Comparison of ENCODE assay signal across 31 mouse cellular contexts in the genomic region with DNA sequence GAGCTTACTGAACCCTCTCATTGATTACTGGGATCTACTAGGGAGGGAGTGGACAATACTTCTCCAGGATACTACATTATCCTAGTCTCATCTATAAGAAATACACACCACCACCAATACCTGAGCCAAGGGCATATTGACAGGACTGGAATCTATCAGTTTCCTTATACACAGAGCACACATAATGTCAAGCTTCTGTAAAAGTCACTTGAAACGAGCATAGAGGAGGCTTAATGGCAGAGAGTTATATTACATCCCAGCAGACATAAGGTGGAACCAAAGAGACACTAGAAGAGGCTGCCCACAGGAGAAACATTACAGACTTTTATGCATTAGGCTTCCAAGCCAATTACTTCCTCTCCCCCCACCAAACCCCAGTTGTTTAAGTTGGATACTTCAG. TPM values are rescaled to one million over a fixed set of nuclear protein-coding genes. Genes with fewer than 3 reads are reported as not detected.
A peak's percentile ranks its signal among the peaks of the same experiment; 100 is the strongest.
DNase-seq lines count a peak whose midpoint lies in the region; ATAC-seq and TF ChIP-seq lines count a peak whose summit lies in the region.
"Had no signal": no experiment of that assay in that cellular context is flagged by ENCODE, and none has a peak within 500 bp of the region (broad histone marks: within the 10 kb centered on the region; RNA-seq: fewer than 3 reads in every experiment).

No protein-coding gene starts in this region.

- H3K36me3 ChIP-seq in forebrain, embryonic 14.5 days (ENCODE audit: control insufficient read depth, insufficient read depth, low read length), result no peaks in the 10 kb centered on the region
- no peaks in the 10 kb centered on the region for H3K36me3 ChIP-seq in forebrain, postnatal 0 days (ENCODE audit: insufficient read depth)
- no peaks in the 10 kb centered on the region for H3K36me3 ChIP-seq in hindbrain, embryonic 15.5 days
- no peaks in the 10 kb centered on the region for H3K36me3 ChIP-seq in hindbrain, embryonic 12.5 days
- H3K36me3 ChIP-seq in midbrain, embryonic 14.5 days (ENCODE audit: control insufficient read depth, insufficient read depth, low read length), result no peaks in the 10 kb centered on the region
- H3K36me3 ChIP-seq: embryonic facial prominence, embryonic 15.5 days; forebrain, embryonic 10.5 days; G1E; heart, embryonic 10.5 days had no signal

- no peak for DNase-seq in forebrain, embryonic 14.5 days (ENCODE audit: low spot score)
- no peak for DNase-seq in forebrain, postnatal 0 days
- no peak for DNase-seq in midbrain, embryonic 14.5 days
- DNase-seq in right cerebral cortex, postnatal 4 days, result no peak
- no peak for DNase-seq in left cerebral cortex, adult 8-10 months (ENCODE audit: low spot score in 2 of 2)
- DNase-seq: adrenal gland, postnatal 10 days; B cell, adult 2 months; cerebellum, adult 11 months; cerebellum, adult 8-10 months; cerebellum, postnatal 14 days; embryo, embryonic 11 days; gastrocnemius, postnatal 10 days; heart, adult 18-20 months; heart, postnatal 10 days; heart, postnatal 4 days had no signal

- H3K4me1 ChIP-seq in forebrain, embryonic 14.5 days (ENCODE audit: control insufficient read depth, insufficient read depth, low read length), result no peaks in the 10 kb centered on the region
- no peaks in the 10 kb centered on the region for H3K4me1 ChIP-seq in forebrain, postnatal 0 days (ENCODE audit: insufficient read depth)
- 0 out of 2 replicates have a peak, but pooled peaks cover 3% of the 10 kb centered on the region for H3K4me1 ChIP-seq in hindbrain, embryonic 15.5 days (replicated peaks)
- H3K4me1 ChIP-seq in hindbrain, embryonic 12.5 days, result no peaks in the 10 kb centered on the region
- H3K4me1 ChIP-seq in midbrain, embryonic 14.5 days (ENCODE audit: control insufficient read depth, insufficient read depth, low read length), result no peaks in the 10 kb centered on the region
- H3K4me1 ChIP-seq: embryonic facial prominence, embryonic 15.5 days; forebrain, embryonic 10.5 days; heart, embryonic 10.5 days had no signal

- H3K27ac ChIP-seq in forebrain, embryonic 14.5 days (ENCODE audit: low read depth, low read length), result peak overlapping the region; percentile 52; the same call in 1 of the 2 replicates
- H3K27ac ChIP-seq in forebrain, postnatal 0 days (ENCODE audit: low read depth, low read length), result no peak overlapping the region; the same call in 1 of the 2 replicates
- peak overlapping the region; percentile 68 for H3K27ac ChIP-seq in hindbrain, embryonic 15.5 days (replicated peaks)
- H3K27ac ChIP-seq in hindbrain, embryonic 12.5 days, result no peak overlapping the region
- peak overlapping the region; percentile 71 for H3K27ac ChIP-seq in midbrain, embryonic 14.5 days (replicated peaks; ENCODE audit: low read depth, low read length)
- H3K27ac ChIP-seq: embryonic facial prominence, embryonic 15.5 days; forebrain, embryonic 10.5 days; heart, embryonic 10.5 days had no signal

- H3K4me3 ChIP-seq in forebrain, embryonic 14.5 days (ENCODE audit: low read depth, low read length), result no peak overlapping the region
- H3K4me3 ChIP-seq in forebrain, postnatal 0 days (ENCODE audit: low read depth, low read length), result no peak overlapping the region
- no peak overlapping the region for H3K4me3 ChIP-seq in hindbrain, embryonic 15.5 days
- H3K4me3 ChIP-seq in hindbrain, embryonic 12.5 days, result no peak overlapping the region
- no peak overlapping the region for H3K4me3 ChIP-seq in midbrain, embryonic 14.5 days (replicated peaks; ENCODE audit: low read depth, low read length)
- H3K4me3 ChIP-seq: embryonic facial prominence, embryonic 15.5 days; erythroblast, embryonic 14.5 days; forebrain, embryonic 10.5 days; heart, embryonic 10.5 days had no signal

- no peak for TF ChIP-seq CTCF in forebrain, postnatal 0 days (IDR thresholded peaks at IDR 0.05; ENCODE audit: low read depth)

- H3K4me2 ChIP-seq in forebrain, embryonic 14.5 days (ENCODE audit: low read length), result no peak overlapping the region
- H3K4me2 ChIP-seq in forebrain, postnatal 0 days (ENCODE audit: low read depth), result no peak overlapping the region
- no peak overlapping the region for H3K4me2 ChIP-seq in hindbrain, embryonic 15.5 days
- no peak overlapping the region for H3K4me2 ChIP-seq in hindbrain, embryonic 12.5 days (replicated peaks)
- no peak overlapping the region for H3K4me2 ChIP-seq in midbrain, embryonic 14.5 days (ENCODE audit: low read length)
- H3K4me2 ChIP-seq: embryonic facial prominence, embryonic 15.5 days had no signal

- no peaks in the 10 kb centered on the region for H3K27me3 ChIP-seq in forebrain, embryonic 14.5 days (replicated peaks; ENCODE audit: control insufficient read depth, insufficient read depth, low read length)
- H3K27me3 ChIP-seq in forebrain, postnatal 0 days (ENCODE audit: insufficient read depth, low read length), result no peaks in the 10 kb centered on the region
- H3K27me3 ChIP-seq in hindbrain, embryonic 15.5 days, result no peaks in the 10 kb centered on the region
- no peaks in the 10 kb centered on the region for H3K27me3 ChIP-seq in hindbrain, embryonic 12.5 days
- H3K27me3 ChIP-seq in midbrain, embryonic 14.5 days (ENCODE audit: control insufficient read depth, insufficient read depth, low read length), result no peaks in the 10 kb centered on the region
- H3K27me3 ChIP-seq: embryonic facial prominence, embryonic 15.5 days had no signal

- WGBS in forebrain, embryonic 14.5 days, result 23% methylated on average over 1 of the region's 1 CpGs
- 19% methylated on average over 1 of the region's 1 CpGs for WGBS in forebrain, postnatal 0 days
- 27% methylated on average over 1 of the region's 1 CpGs for WGBS in hindbrain, embryonic 15.5 days
- 42% methylated on average over 1 of the region's 1 CpGs for WGBS in hindbrain, embryonic 12.5 days
- 23% methylated on average over 1 of the region's 1 CpGs for WGBS in midbrain, embryonic 14.5 days

- H3K9ac ChIP-seq in forebrain, embryonic 14.5 days (ENCODE audit: low read length), result no peak overlapping the region
- H3K9ac ChIP-seq in forebrain, postnatal 0 days, result no peak overlapping the region
- no peak overlapping the region for H3K9ac ChIP-seq in hindbrain, embryonic 15.5 days
- H3K9ac ChIP-seq in hindbrain, embryonic 12.5 days, result no peak overlapping the region
- H3K9ac ChIP-seq in midbrain, embryonic 14.5 days (replicated peaks; ENCODE audit: low read length), result no peak overlapping the region
- H3K9ac ChIP-seq: embryonic facial prominence, embryonic 15.5 days had no signal

- no peak for ATAC-seq in forebrain, embryonic 14.5 days
- ATAC-seq in forebrain, postnatal 0 days, result no peak
- ATAC-seq in hindbrain, embryonic 15.5 days (ENCODE audit: low FRiP score, low read depth), result no peak
- ATAC-seq in hindbrain, embryonic 12.5 days (ENCODE audit: low FRiP score), result no peak
- no peak for ATAC-seq in midbrain, embryonic 14.5 days (ENCODE audit: low FRiP score, low TSS enrichment)
- ATAC-seq: CD4-positive, CD25-positive, alpha-beta regulatory T cell, adult 4 months; inflammation-experienced regulatory T-cells, adult 6 months; intestine, postnatal 0 days had no signal

- no peaks in the 10 kb centered on the region for H3K9me3 ChIP-seq in forebrain, embryonic 14.5 days (replicated peaks; ENCODE audit: control insufficient read depth, low read length)
- no peaks in the 10 kb centered on the region for H3K9me3 ChIP-seq in forebrain, postnatal 0 days (ENCODE audit: low read length)
- H3K9me3 ChIP-seq in hindbrain, embryonic 15.5 days, result no peaks in the 10 kb centered on the region
- no peaks in the 10 kb centered on the region for H3K9me3 ChIP-seq in hindbrain, embryonic 12.5 days (replicated peaks)
- no peaks in the 10 kb centered on the region for H3K9me3 ChIP-seq in midbrain, embryonic 14.5 days (ENCODE audit: control insufficient read depth, low read length)
- H3K9me3 ChIP-seq: embryonic facial prominence, embryonic 15.5 days; forebrain, embryonic 10.5 days; G1E; heart, embryonic 10.5 days had no signal

RNA-seq across cellular contexts. Expression of gene Gm18336, which starts 13.6 kb away (rescaled TPM):
- polyA plus RNA-seq in forebrain, embryonic 14.5 days (2014; fragmentation: Nextera tagmentation; extraction: Ambion mirVana), result not detected in 2 replicates
- total RNA-seq in forebrain, postnatal 0 days (2014; rRNA removed), result 0.19 TPM in 1 of 2 replicates, not detected in the other
- 0.07 TPM in 1 of 2 replicates, not detected in the other for polyA plus RNA-seq in forebrain, postnatal 0 days (2015; fragmentation: Nextera tagmentation; extraction: Ambion mirVana)
- polyA plus RNA-seq in hindbrain, embryonic 15.5 days (2015; fragmentation: Nextera tagmentation; extraction: Ambion mirVana), result not detected in 2 replicates
- polyA plus RNA-seq in hindbrain, embryonic 12.5 days (2016; fragmentation: Nextera tagmentation; extraction: Ambion mirVana), result not detected in 2 replicates
- polyA plus RNA-seq in midbrain, embryonic 14.5 days (2014; fragmentation: Nextera tagmentation; extraction: Ambion mirVana), result not detected in 2 replicates
- total RNA-seq in left cerebral cortex, adult 8-10 months (2022), result under 1 TPM in 3 of 4 experiments, not detected in 1; 0.17 to 0.37 (median 0.30) TPM
- total RNA-seq: adrenal gland, postnatal 10 days; adrenal gland, postnatal 4 days; common myeloid progenitor, adult 5-6 weeks; G1E; gastrocnemius, postnatal 10 days; gastrocnemius, postnatal 4 days; heart, adult 18-20 months; heart, postnatal 10 days; heart, postnatal 4 days had no signal
- polyA plus RNA-seq: CD4-positive, CD25-positive, alpha-beta regulatory T cell, adult 4 months; embryonic facial prominence, embryonic 11.5 days; erythroblast, embryonic 14.5 days; forebrain, embryonic 10.5 days; G1E; heart, embryonic 10.5 days; heart, embryonic 14.5 days; inflammation-experienced regulatory T-cells, adult 6 months; intestine, postnatal 0 days had no signal

RNA-seq across cellular contexts. Expression of gene Zfp92, which starts 26.0 kb away (rescaled TPM):
- polyA plus RNA-seq in forebrain, embryonic 14.5 days (2014; fragmentation: Nextera tagmentation; extraction: Ambion mirVana), result 0.39 and 0.48 TPM in 2 replicates
- 2.3 and 4.0 TPM in 2 replicates for total RNA-seq in forebrain, postnatal 0 days (2014; rRNA removed)
- polyA plus RNA-seq in forebrain, postnatal 0 days (2015; fragmentation: Nextera tagmentation; extraction: Ambion mirVana), result 0.54 and 0.80 TPM in 2 replicates
- polyA plus RNA-seq in hindbrain, embryonic 15.5 days (2015; fragmentation: Nextera tagmentation; extraction: Ambion mirVana), result 1.2 and 1.4 TPM in 2 replicates
- 0.14 and 0.23 TPM in 2 replicates for polyA plus RNA-seq in hindbrain, embryonic 12.5 days (2016; fragmentation: Nextera tagmentation; extraction: Ambion mirVana)
- 0.65 and 0.87 TPM in 2 replicates for polyA plus RNA-seq in midbrain, embryonic 14.5 days (2014; fragmentation: Nextera tagmentation; extraction: Ambion mirVana)
- 1 to 10 TPM; 1.9 to 2.9 (median 2.0) TPM for total RNA-seq in left cerebral cortex, adult 8-10 months (2022)
- total RNA-seq: common myeloid progenitor, adult 5-6 weeks; G1E; gastrocnemius, postnatal 4 days; heart, adult 18-20 months; heart, postnatal 10 days; heart, postnatal 4 days had no signal
- polyA plus RNA-seq: erythroblast, embryonic 14.5 days; G1E; heart, embryonic 14.5 days had no signal

RNA-seq across cellular contexts. Expression of gene Zfp275, which starts 42.5 kb away (rescaled TPM):
- 14.4 and 15.2 TPM in 2 replicates for polyA plus RNA-seq in forebrain, embryonic 14.5 days (2014; fragmentation: Nextera tagmentation; extraction: Ambion mirVana)
- total RNA-seq in forebrain, postnatal 0 days (2014; rRNA removed), result 24.6 and 32.3 TPM in 2 replicates
- 3.7 and 5.2 TPM in 2 replicates for polyA plus RNA-seq in forebrain, postnatal 0 days (2015; fragmentation: Nextera tagmentation; extraction: Ambion mirVana)
- polyA plus RNA-seq in hindbrain, embryonic 15.5 days (2015; fragmentation: Nextera tagmentation; extraction: Ambion mirVana), result 10.4 and 10.8 TPM in 2 replicates
- 19.0 and 20.7 TPM in 2 replicates for polyA plus RNA-seq in hindbrain, embryonic 12.5 days (2016; fragmentation: Nextera tagmentation; extraction: Ambion mirVana)
- 12.3 and 13.5 TPM in 2 replicates for polyA plus RNA-seq in midbrain, embryonic 14.5 days (2014; fragmentation: Nextera tagmentation; extraction: Ambion mirVana)
- total RNA-seq in left cerebral cortex, adult 8-10 months (2022), result 10 to 100 TPM; 18.0 to 20.4 (median 19.0) TPM

RNA-seq across cellular contexts. Expression of gene Gm45015, which starts 48.3 kb away (rescaled TPM):
- polyA plus RNA-seq in forebrain, embryonic 14.5 days (2014; fragmentation: Nextera tagmentation; extraction: Ambion mirVana), result not detected in 2 replicates
- total RNA-seq in forebrain, postnatal 0 days (2014; rRNA removed), result not detected in 2 replicates
- polyA plus RNA-seq in forebrain, postnatal 0 days (2015; fragmentation: Nextera tagmentation; extraction: Ambion mirVana), result not detected in 2 replicates
- not detected in 2 replicates for polyA plus RNA-seq in hindbrain, embryonic 15.5 days (2015; fragmentation: Nextera tagmentation; extraction: Ambion mirVana)
- polyA plus RNA-seq in hindbrain, embryonic 12.5 days (2016; fragmentation: Nextera tagmentation; extraction: Ambion mirVana), result not detected in 2 replicates
- not detected in 2 replicates for polyA plus RNA-seq in midbrain, embryonic 14.5 days (2014; fragmentation: Nextera tagmentation; extraction: Ambion mirVana)
- not detected for total RNA-seq in left cerebral cortex, adult 8-10 months (2022)
- total RNA-seq: adrenal gland, postnatal 10 days; adrenal gland, postnatal 4 days; common myeloid progenitor, adult 5-6 weeks; G1E; gastrocnemius, postnatal 10 days; gastrocnemius, postnatal 4 days; heart, adult 18-20 months; heart, postnatal 10 days; heart, postnatal 4 days had no signal
- polyA plus RNA-seq: brain, embryonic 14.5 days; CD4-positive, CD25-positive, alpha-beta regulatory T cell, adult 4 months; embryonic facial prominence, embryonic 11.5 days; embryonic facial prominence, embryonic 15.5 days; erythroblast, embryonic 14.5 days; forebrain, embryonic 10.5 days; G1E; heart, embryonic 10.5 days; heart, embryonic 14.5 days; inflammation-experienced regulatory T-cells, adult 6 months; intestine, postnatal 0 days had no signal

RNA-seq across cellular contexts. Expression of gene Trex2, which starts 50.2 kb away (rescaled TPM):
- not detected in 2 replicates for polyA plus RNA-seq in forebrain, embryonic 14.5 days (2014; fragmentation: Nextera tagmentation; extraction: Ambion mirVana)
- not detected in 2 replicates for total RNA-seq in forebrain, postnatal 0 days (2014; rRNA removed)
- polyA plus RNA-seq in forebrain, postnatal 0 days (2015; fragmentation: Nextera tagmentation; extraction: Ambion mirVana), result not detected in 2 replicates
- polyA plus RNA-seq in hindbrain, embryonic 15.5 days (2015; fragmentation: Nextera tagmentation; extraction: Ambion mirVana), result not detected in 2 replicates
- not detected in 2 replicates for polyA plus RNA-seq in hindbrain, embryonic 12.5 days (2016; fragmentation: Nextera tagmentation; extraction: Ambion mirVana)
- polyA plus RNA-seq in midbrain, embryonic 14.5 days (2014; fragmentation: Nextera tagmentation; extraction: Ambion mirVana), result not detected in 2 replicates
- total RNA-seq in left cerebral cortex, adult 8-10 months (2022), result not detected
- total RNA-seq: adrenal gland, postnatal 10 days; adrenal gland, postnatal 4 days; common myeloid progenitor, adult 5-6 weeks; G1E; gastrocnemius, postnatal 10 days; gastrocnemius, postnatal 4 days; heart, adult 18-20 months; heart, postnatal 10 days; heart, postnatal 4 days had no signal
- polyA plus RNA-seq: CD4-positive, CD25-positive, alpha-beta regulatory T cell, adult 4 months; embryonic facial prominence, embryonic 11.5 days; erythroblast, embryonic 14.5 days; forebrain, embryonic 10.5 days; G1E; heart, embryonic 10.5 days; heart, embryonic 14.5 days; inflammation-experienced regulatory T-cells, adult 6 months; intestine, postnatal 0 days had no signal

Comparison
In these comparisons a context has a peak if more than half of its experiments do, and no peak if none do; other contexts are left out.
1. H3K27ac ChIP-seq: peak in forebrain, embryonic 14.5 days (single experiment), hindbrain, embryonic 15.5 days (single experiment) and midbrain, embryonic 14.5 days (single experiment); none in forebrain, postnatal 0 days (single experiment) and hindbrain, embryonic 12.5 days (single experiment).